Mouse (Mus musculus): ENCODE data around the gene Olfr658.

GRCm38 (mm10) chr7:104604727-104605126 lies 42.4 kb downstream of the Olfr658 start:
- TF ChIP-seq POLR2A (IDR thresholded peaks at IDR 0.05; ENCODE audit: control insufficient read depth, extremely low read depth, insufficient read depth, low read length, poor library complexity) = no peak
- no peak for TF ChIP-seq CTCF (IDR thresholded peaks at IDR 0.05; ENCODE audit: borderline replicate concordance, control insufficient read depth, extremely low read depth, insufficient read depth, low read length, poor library complexity)
